Mouse (Mus musculus) lung, adult 2 months (tissue): ENCODE data around the gene Ror2. TPM values are rescaled to one million over a fixed set of nuclear protein-coding genes. Genes with fewer than 3 reads are reported as not detected.

Source experiments
- DNase-seq: peaks from one replicate; pipeline ENCODE4 v3.0.0; 2022
- H3K4me1 ChIP-seq: fragments of 200-500 bp; 2 replicates; pipeline ENCODE4 v1.6.1; 2011; ENCODE audit warnings: low read length; ENCODE audit not compliant: control insufficient read depth, insufficient read depth
- H3K4me3 ChIP-seq: fragments of 200-500 bp; replicated peaks from 2 replicates; pipeline ENCODE3; 2011; ENCODE audit warnings: low read depth, mild to moderate bottlenecking, control low read depth, low read length; ENCODE audit errors: extremely low read depth
- CTCF ChIP-seq: fragments of 200-500 bp; IDR thresholded peaks from 2 replicates; pipeline ENCODE4 v1.5.1; 2011; ENCODE audit warnings: mild to moderate bottlenecking, low read length, control low read depth; ENCODE audit not compliant: insufficient read depth
- POLR2A ChIP-seq: fragments of 200-500 bp; IDR thresholded peaks from 2 replicates; pipeline ENCODE4 v1.6.1; 2011; ENCODE audit warnings: low read depth, mild to moderate bottlenecking, control low read depth, low read length, borderline replicate concordance; ENCODE audit errors: extremely low read depth
- WGBS: fragments of 180-500 bp; shearing (Covaris S2); methylation state at CpG from one replicate; pipeline ENCODE4 v1.1.7; 2018; 5-methylcytosine and 5-hydroxymethylcytosine counted together
- polyA plus RNA-seq: library from polyadenylated mRNA; depleted of rRNA; stranded (reverse); fragments of >200 nt; gene quantifications from 2 replicates; pipeline ENCODE4 v1.2.3, GENCODE M21; 2012

The Ror2 gene
- polyA plus RNA-seq, 1 experiment: 4.3 TPM

DNA sequence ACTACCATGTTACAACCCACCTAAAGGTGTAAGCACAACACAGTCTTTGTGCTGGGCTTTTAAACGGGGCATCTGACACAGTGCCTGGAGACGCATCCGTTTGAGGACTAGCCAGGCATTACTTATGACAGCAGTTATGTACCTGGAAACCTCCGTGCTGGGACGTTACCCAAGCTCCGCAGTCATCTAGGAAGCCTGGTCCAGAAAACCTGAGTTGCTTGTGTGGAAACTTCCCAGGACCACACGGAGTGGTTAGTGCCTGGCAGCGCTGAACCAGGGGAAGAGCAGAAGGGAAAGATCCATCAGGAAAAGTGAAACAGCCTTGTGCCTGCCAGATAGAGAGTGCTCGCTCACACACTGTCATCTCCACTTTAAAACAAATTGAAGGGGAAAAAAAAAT lies 23.2 kb upstream of the Ror2 start:
- no peak for TF ChIP-seq CTCF
- TF ChIP-seq POLR2A: no peak
- no peak for DNase-seq
- H3K4me3 ChIP-seq: no peak overlapping the region
- H3K4me1 ChIP-seq: no peaks in the 10 kb centered on the region
- WGBS: 21% methylated on average over 9 of the region's 9 CpGs

GRCm38 (mm10) chr13:53306836-53307235 lies 20.9 kb upstream of the Ror2 start:
- no peaks in the 10 kb centered on the region for H3K4me1 ChIP-seq
- no peak for DNase-seq
- WGBS: 81% methylated on average over 5 of the region's 5 CpGs
- no peak overlapping the region for H3K4me3 ChIP-seq
- no peak for TF ChIP-seq CTCF
- no peak for TF ChIP-seq POLR2A

DNA sequence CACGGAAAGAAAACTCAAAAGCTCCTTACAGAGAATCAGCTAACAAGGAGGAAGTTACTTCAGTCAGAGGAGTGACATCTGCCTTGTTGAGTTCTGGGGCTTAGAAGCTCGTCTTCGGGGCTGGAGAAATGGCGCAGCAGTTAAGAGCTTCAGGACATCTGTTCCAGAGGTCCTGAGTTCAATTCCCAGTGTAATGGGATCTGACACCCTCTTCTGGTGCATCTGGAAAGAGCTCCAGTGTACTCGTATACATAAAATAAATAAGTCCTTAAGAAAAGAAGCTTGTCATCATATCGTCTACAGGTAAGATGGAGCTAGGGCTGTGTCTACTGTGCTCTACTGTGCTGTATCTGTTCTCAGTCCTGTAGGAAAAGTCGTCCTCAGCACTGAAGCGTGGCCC lies 19.3 kb upstream of the Ror2 start:
- Histone ChIP-seq H3K4me1 (no peaks in the 10 kb centered on the region), H3K4me3 (no peak overlapping the region)
- DNase-seq: no peak
- 81% methylated on average over 8 of the region's 8 CpGs for WGBS
- no peak for TF ChIP-seq CTCF
- no peak for TF ChIP-seq POLR2A

DNA sequence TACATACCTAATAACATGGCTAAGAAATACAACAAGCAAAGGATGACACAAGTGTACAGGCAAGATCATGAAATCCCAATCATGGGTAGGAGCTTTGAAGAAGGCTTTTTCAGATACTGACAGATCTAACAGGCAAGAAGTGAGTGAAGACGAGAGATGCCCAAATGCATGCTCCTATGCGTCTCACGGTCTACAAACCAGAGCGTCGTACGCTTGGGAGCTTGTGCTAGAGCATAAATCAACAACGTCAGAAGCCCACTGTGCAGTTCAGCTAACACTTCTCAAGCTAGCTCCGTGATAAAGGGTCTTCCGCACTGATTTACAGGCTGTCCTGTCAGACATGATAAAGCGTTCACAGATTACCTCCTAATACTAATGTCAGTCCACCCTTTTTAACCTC lies 16.8 kb upstream of the Ror2 start:
- H3K4me1 ChIP-seq: no peaks in the 10 kb centered on the region
- 65% methylated on average over 10 of the region's 10 CpGs for WGBS
- no peak overlapping the region for H3K4me3 ChIP-seq
- DNase-seq: no peak
- no peak for TF ChIP-seq CTCF
- no peak for TF ChIP-seq POLR2A

GRCm38 (mm10) chr13:53293065-53293464 lies 7.1 kb upstream of the Ror2 start:
- no peak for TF ChIP-seq POLR2A
- TF ChIP-seq CTCF: no peak
- H3K4me3 ChIP-seq: no peak overlapping the region
- 22% methylated on average over 12 of the region's 12 CpGs for WGBS

GRCm38 (mm10) chr13:53292244-53292643 lies 6.3 kb upstream of the Ror2 start:
- Histone ChIP-seq H3K4me3 (no peak overlapping the region), H3K4me1 (no peaks in the 10 kb centered on the region)
- WGBS: 48% methylated on average over 3 of the region's 3 CpGs
- DNase-seq: no peak
- TF ChIP-seq CTCF: no peak
- no peak for TF ChIP-seq POLR2A

More at GRCm38 (mm10) chr13:53293065-53293464, 7.1 kb upstream of the Ror2 start:
- H3K4me1 ChIP-seq: no peaks in the 10 kb centered on the region
- DNase-seq: no peak

DNA sequence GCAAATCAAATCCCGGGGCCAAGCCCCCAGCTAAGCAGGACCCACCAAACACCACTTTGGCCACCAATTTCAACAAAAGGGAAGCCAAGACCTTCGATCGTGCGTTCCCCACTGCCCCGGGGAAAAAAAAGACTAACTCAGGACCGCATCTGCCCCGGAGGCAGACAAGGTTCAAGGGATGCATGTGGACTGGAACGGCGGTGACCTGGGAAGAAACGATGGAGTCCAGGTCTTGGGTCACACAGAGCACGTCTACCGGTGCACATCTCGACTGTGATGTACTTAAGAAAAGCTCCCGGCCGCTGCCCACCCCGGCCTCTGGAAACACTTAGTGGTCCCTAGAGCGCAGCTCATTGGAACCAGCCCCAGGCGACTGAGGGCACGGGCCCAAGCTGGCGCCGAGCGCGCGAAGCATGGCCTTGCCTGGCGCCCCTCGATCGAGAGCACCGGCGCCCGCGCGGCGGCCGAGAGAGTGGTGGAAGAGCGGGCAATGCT lies 616 bp downstream of the Ror2 start:
- Histone ChIP-seq H3K4me1 (no peaks in the 10 kb centered on the region), H3K4me3 (peak overlapping the region; percentile 52)
- no peak for DNase-seq
- WGBS: 2% methylated on average over 35 of the region's 35 CpGs
- TF ChIP-seq CTCF (no peak), POLR2A (no peak)

DNA sequence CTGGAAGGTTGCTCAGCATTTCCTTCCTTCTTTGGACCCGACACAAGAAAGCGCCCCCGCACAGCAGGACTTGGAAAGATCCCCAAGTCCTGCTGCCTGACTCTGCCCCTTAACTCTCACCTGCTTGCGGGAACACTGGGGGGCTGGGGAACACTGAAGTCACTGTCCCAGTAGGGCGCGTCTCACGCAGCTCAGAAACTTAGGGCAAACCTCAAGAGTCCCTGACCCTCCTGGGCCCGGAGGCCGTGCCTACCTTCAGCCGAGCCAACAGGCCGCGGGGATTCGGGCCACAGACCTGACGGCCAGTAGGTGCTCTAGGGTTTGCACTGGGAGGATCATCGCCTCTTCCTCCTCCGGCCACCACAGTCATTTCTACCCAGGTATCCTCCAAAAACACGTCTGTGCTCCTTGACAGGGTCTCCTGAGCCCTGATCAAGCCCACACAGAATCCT lies 1.2 kb downstream of the Ror2 start:
- 24% methylated on average over 17 of the region's 17 CpGs for WGBS
- Histone ChIP-seq H3K4me1 (no peaks in the 10 kb centered on the region), H3K4me3 (no peak overlapping the region)
- TF ChIP-seq POLR2A (no peak), CTCF (no peak)
- no peak for DNase-seq

DNA sequence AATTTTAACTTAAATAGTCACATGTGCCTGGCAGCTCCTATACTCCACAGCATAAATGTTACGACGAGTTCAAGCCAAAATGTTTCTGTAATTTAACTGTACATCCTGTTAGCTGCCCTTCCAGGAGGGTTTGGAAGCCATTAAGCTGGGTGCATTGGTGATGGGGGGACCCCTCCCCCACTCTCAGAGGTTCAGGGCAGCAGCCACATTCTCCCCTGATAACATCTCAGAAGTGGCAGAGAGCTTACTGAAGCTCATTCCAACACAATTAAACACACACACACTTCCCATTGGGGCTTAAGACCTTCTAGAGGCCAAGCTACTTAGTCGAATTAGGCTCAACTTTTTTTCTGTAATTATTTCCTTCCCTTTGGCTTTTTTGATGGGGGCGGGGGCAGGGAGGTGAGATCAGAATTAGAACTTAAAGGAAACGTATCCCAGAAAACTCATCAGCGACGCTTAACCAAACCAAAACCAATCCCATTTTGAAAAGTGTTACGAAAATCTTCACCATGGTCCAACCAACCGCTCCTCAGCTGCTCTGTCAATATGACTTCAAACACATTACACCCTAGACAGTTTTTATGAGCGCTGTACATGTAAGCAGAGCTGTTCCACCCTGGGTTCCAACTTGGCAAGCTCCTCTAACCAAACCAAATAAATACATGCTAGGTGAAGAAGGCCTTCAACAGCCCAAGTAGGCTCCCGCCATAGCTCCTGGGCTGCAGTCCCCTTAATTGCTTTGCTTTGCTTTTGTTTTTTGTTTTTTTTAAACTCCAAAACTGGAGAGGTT lies 4.1 kb downstream of the Ror2 start:
- WGBS: 40% methylated on average over 11 of the region's 11 CpGs
- Histone ChIP-seq H3K4me3 (no peak overlapping the region), H3K4me1 (no peaks in the 10 kb centered on the region)
- no peak for DNase-seq
- TF ChIP-seq POLR2A (no peak), CTCF (no peak)

DNA sequence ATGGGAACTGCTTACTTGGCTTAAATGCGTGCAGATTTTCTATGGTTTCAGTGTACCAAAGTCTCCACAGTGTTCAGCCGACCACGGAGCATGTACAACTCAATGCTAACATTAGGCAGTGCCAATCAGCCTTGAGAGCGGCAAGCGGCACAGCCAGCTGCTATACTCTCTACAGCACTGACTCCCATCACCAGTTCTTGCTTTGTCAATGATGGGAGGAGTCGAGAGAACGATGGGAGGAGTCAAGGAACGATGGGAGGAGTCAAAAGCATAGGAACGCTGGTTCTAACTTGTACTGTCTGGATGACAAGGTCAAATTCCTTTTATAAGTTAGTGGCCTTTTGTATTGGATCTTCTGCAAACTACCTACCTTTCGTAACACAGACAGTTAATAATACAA lies 7.0 kb downstream of the Ror2 start:
- Histone ChIP-seq H3K4me1 (no peaks in the 10 kb centered on the region), H3K4me3 (no peak overlapping the region)
- 70% methylated on average over 10 of the region's 10 CpGs for WGBS
- no peak for DNase-seq
- TF ChIP-seq CTCF (no peak), POLR2A (no peak)
